Mouse (Mus musculus) midbrain, embryonic 11.5 days (tissue): ENCODE data around the gene Rap1b. TPM values are rescaled to one million over a fixed set of nuclear protein-coding genes. Genes with fewer than 3 reads are reported as not detected.

Source experiments
- ATAC-seq: fragments of 200-750 bp; cut with Nextera tagmentation; 2 replicates; pipeline ENCODE4 v1.8.0; 2017; ENCODE audit warnings: moderate TSS enrichment, moderate library complexity; ENCODE audit not compliant: low FRiP score
- DNase-seq: peaks from one replicate; pipeline ENCODE4 v3.0.0; 2015; ENCODE audit warnings: low spot score; ENCODE audit errors: missing footprints
- H3K27ac ChIP-seq: fragments of 300-500 bp; sonication (generic); 2 replicates; pipeline ENCODE4 v1.5.1; 2014; ENCODE audit warnings: low read depth, low read length
- H3K27me3 ChIP-seq: fragments of 300-500 bp; sonication (generic); 2 replicates; pipeline ENCODE4 v1.6.1; 2014; ENCODE audit warnings: mild to moderate bottlenecking, low read length, moderate library complexity, mixed read lengths; ENCODE audit not compliant: control insufficient read depth, insufficient read depth
- H3K36me3 ChIP-seq: fragments of 300-500 bp; sonication (generic); 2 replicates; pipeline ENCODE4 v1.6.1; 2014; ENCODE audit warnings: mild to moderate bottlenecking, low read length, moderate library complexity, mixed read lengths; ENCODE audit not compliant: control insufficient read depth, insufficient read depth
- H3K4me1 ChIP-seq: fragments of 300-500 bp; sonication (generic); 2 replicates; pipeline ENCODE4 v1.6.1; 2014; ENCODE audit warnings: low read length; ENCODE audit not compliant: control insufficient read depth, insufficient read depth
- H3K4me2 ChIP-seq: fragments of 300-500 bp; sonication (generic); 2 replicates; pipeline ENCODE4 v1.6.1; 2014; ENCODE audit warnings: mild to moderate bottlenecking, moderate library complexity
- H3K4me3 ChIP-seq: fragments of 300-500 bp; sonication (generic); 2 replicates; pipeline ENCODE4 v1.5.1; 2014; ENCODE audit warnings: low read depth, low read length
- H3K9ac ChIP-seq: fragments of 300-500 bp; sonication (generic); 2 replicates; pipeline ENCODE4 v1.6.1; 2014; ENCODE audit warnings: low read length
- H3K9me3 ChIP-seq: fragments of 300-500 bp; sonication (generic); 2 replicates; pipeline ENCODE4 v1.6.1; 2016; ENCODE audit warnings: low read length; ENCODE audit not compliant: control insufficient read depth
- WGBS: fragments of 180-500 bp; shearing (Covaris S2); extraction: QIAGEN DNeasy Blood & Tissue Kit; methylation state at CpG from one replicate; pipeline ENCODE4 v1.1.7; 2014; 5-methylcytosine and 5-hydroxymethylcytosine counted together
- polyA plus RNA-seq: library from polyadenylated mRNA; unstranded; fragments of >200 nt; fragmentation: Nextera tagmentation; extraction: Ambion mirVana; gene quantifications from 2 replicates; pipeline ENCODE4 v1.2.1, GENCODE M21; 2014

Rap1b gene
- polyA plus RNA-seq, 1 experiment from 2014 or later: 172 TPM

GRCm38 (mm10) chr10:117779581-117780305 is 66.1 kb downstream of the Rap1b start:
- ATAC-seq: no peak
- 92% methylated on average over 8 of the region's 8 CpGs for WGBS
- Histone ChIP-seq H3K27me3 (no peaks in the 10 kb centered on the region), H3K4me3 (no peak overlapping the region), H3K27ac (no peak overlapping the region), H3K4me2 (no peak overlapping the region), H3K9ac (no peak overlapping the region), H3K4me1 (no peaks in the 10 kb centered on the region), H3K9me3 (no peaks in the 10 kb centered on the region), H3K36me3 (peaks cover 25% of the 10 kb centered on the region)
- peak; percentile 62 for DNase-seq

- H3K4me2 ChIP-seq: no peak overlapping the region
- no peaks in the 10 kb centered on the region for H3K27me3 ChIP-seq
- DNase-seq (peak; percentile 37), ATAC-seq (no peak)
- no peaks in the 10 kb centered on the region for H3K9me3 ChIP-seq
- no peak overlapping the region for H3K9ac ChIP-seq
- no peak overlapping the region for H3K27ac ChIP-seq
- H3K4me1 ChIP-seq: no peaks in the 10 kb centered on the region
- 88% methylated on average over 4 of the region's 4 CpGs for WGBS
- peaks cover 31% of the 10 kb centered on the region for H3K36me3 ChIP-seq
- H3K4me3 ChIP-seq: no peak overlapping the region
These were observed 66.9 kb downstream of the Rap1b start for GRCm38 (mm10) chr10:117778951-117779350.

GRCm38 (mm10) chr10:117778328-117778910 is 67.4 kb downstream of the Rap1b start:
- no peak for ATAC-seq
- H3K4me1 ChIP-seq: no peaks in the 10 kb centered on the region
- H3K4me2 ChIP-seq: no peak overlapping the region
- peaks cover 31% of the 10 kb centered on the region for H3K36me3 ChIP-seq
- no peak overlapping the region for H3K4me3 ChIP-seq
- peak; percentile 47 for DNase-seq
- H3K9ac ChIP-seq: no peak overlapping the region
- H3K27me3 ChIP-seq: no peaks in the 10 kb centered on the region
- 94% methylated on average over 12 of the region's 12 CpGs for WGBS
- H3K27ac ChIP-seq: no peak overlapping the region
- H3K9me3 ChIP-seq: no peaks in the 10 kb centered on the region

GRCm38 (mm10) chr10:117777501-117778327 is 68.1 kb downstream of the Rap1b start:
- peaks cover 36% of the 10 kb centered on the region for H3K36me3 ChIP-seq
- no peaks in the 10 kb centered on the region for H3K4me1 ChIP-seq
- WGBS: 96% methylated on average over 17 of the region's 17 CpGs
- peak; percentile 35 for DNase-seq
- H3K9ac ChIP-seq: no peak overlapping the region
- no peak overlapping the region for H3K4me3 ChIP-seq
- H3K27me3 ChIP-seq: no peaks in the 10 kb centered on the region
- no peak overlapping the region for H3K27ac ChIP-seq
- no peak overlapping the region for H3K4me2 ChIP-seq
- no peak for ATAC-seq
- no peaks in the 10 kb centered on the region for H3K9me3 ChIP-seq

GRCm38 (mm10) chr10:117777103-117777470 is 68.7 kb downstream of the Rap1b start:
- Histone ChIP-seq H3K4me2 (no peak overlapping the region), H3K27ac (no peak overlapping the region), H3K4me3 (no peak overlapping the region), H3K27me3 (no peaks in the 10 kb centered on the region), H3K9me3 (no peaks in the 10 kb centered on the region), H3K4me1 (no peaks in the 10 kb centered on the region), H3K9ac (no peak overlapping the region), H3K36me3 (peaks cover 38% of the 10 kb centered on the region)
- no peak for ATAC-seq
- DNase-seq: no peak
- WGBS: 97% methylated on average over 3 of the region's 3 CpGs

GRCm38 (mm10) chr10:117776281-117777102 is 69.3 kb downstream of the Rap1b start:
- H3K4me3 ChIP-seq: no peak overlapping the region
- H3K36me3 ChIP-seq: peaks cover 37% of the 10 kb centered on the region
- ATAC-seq (no peak), DNase-seq (peak; percentile 72)
- 93% methylated on average over 12 of the region's 12 CpGs for whole genome bisulfite sequencing
- H3K27me3 ChIP-seq: no peaks in the 10 kb centered on the region
- H3K4me1 ChIP-seq: no peaks in the 10 kb centered on the region
- H3K27ac ChIP-seq: no peak overlapping the region
- H3K4me2 ChIP-seq: no peak overlapping the region
- no peak overlapping the region for H3K9ac ChIP-seq
- no peaks in the 10 kb centered on the region for H3K9me3 ChIP-seq

- WGBS: 89% methylated on average over 6 of the region's 6 CpGs
- H3K36me3 ChIP-seq: peaks cover 29% of the 10 kb centered on the region
These were observed 70.3 kb downstream of the Rap1b start for GRCm38 (mm10) chr10:117775401-117776144.

GRCm38 (mm10) chr10:117774817-117775120 is 71.1 kb downstream of the Rap1b start:
- Histone ChIP-seq H3K9ac (no peak overlapping the region), H3K27me3 (no peaks in the 10 kb centered on the region), H3K27ac (no peak overlapping the region), H3K4me3 (no peak overlapping the region), H3K36me3 (peaks cover 34% of the 10 kb centered on the region), H3K4me1 (no peaks in the 10 kb centered on the region), H3K4me2 (no peak overlapping the region), H3K9me3 (no peaks in the 10 kb centered on the region)
- no peak for ATAC-seq
- 100% methylated on average over 1 of the region's 1 CpGs for WGBS
- no peak for DNase-seq

More at GRCm38 (mm10) chr10:117775401-117776144, 70.3 kb downstream of the Rap1b start:
- H3K4me1 ChIP-seq: no peaks in the 10 kb centered on the region
- no peaks in the 10 kb centered on the region for H3K27me3 ChIP-seq
- no peak overlapping the region for H3K4me3 ChIP-seq
- ATAC-seq (no peak), DNase-seq (no peak)
- H3K27ac ChIP-seq: no peak overlapping the region
- no peak overlapping the region for H3K9ac ChIP-seq
- H3K4me2 ChIP-seq: no peak overlapping the region
- H3K9me3 ChIP-seq: no peaks in the 10 kb centered on the region
